Mouse (Mus musculus) heart, adult 2 months (tissue): Measurements from ENCODE around the gene Gabrb1. TPM values are rescaled to one million over a fixed set of nuclear protein-coding genes. Genes with fewer than 3 reads are reported as not detected.

ENCODE experiments used
- DNase-seq, 2 experiments: peaks; one replicate each; pipeline ENCODE4 v3.0.0; 2021
- H3K27ac ChIP-seq: fragments of 200-600 bp; 2 replicates; pipeline ENCODE4 v1.8.1; 2022
- H3K27me3 ChIP-seq: fragments of 200-500 bp; 2 replicates; pipeline ENCODE4 v1.6.1; 2012; ENCODE audit warnings: mild to moderate bottlenecking, low read length, inconsistent platforms, mixed read lengths; ENCODE audit not compliant: control insufficient read depth, insufficient read depth
- H3K36me3 ChIP-seq: fragments of 200-500 bp; 2 replicates; pipeline ENCODE4 v1.6.1; 2012; ENCODE audit warnings: low read length, inconsistent platforms; ENCODE audit not compliant: control insufficient read depth, insufficient read depth
- H3K4me1 ChIP-seq: fragments of 200-500 bp; 2 replicates; pipeline ENCODE4 v1.6.1; 2011; ENCODE audit warnings: low read length; ENCODE audit not compliant: control insufficient read depth, insufficient read depth
- H3K4me3 ChIP-seq: fragments of 200-600 bp; 2 replicates; pipeline ENCODE4 v1.8.1; 2022
- H3K79me2 ChIP-seq: fragments of 200-500 bp; replicated peaks from 2 replicates; pipeline ENCODE4 v1.6.1; 2012; ENCODE audit warnings: mild to moderate bottlenecking, inconsistent platforms, low read length, moderate library complexity, mixed read lengths; ENCODE audit not compliant: control insufficient read depth, insufficient read depth
- H3K9ac ChIP-seq: fragments of 200-500 bp; 2 replicates; pipeline ENCODE4 v1.6.1; 2012; ENCODE audit warnings: low read depth, mild to moderate bottlenecking, control low read depth, inconsistent platforms, low read length, mixed read lengths
- CTCF ChIP-seq: fragments of 200-600 bp; IDR thresholded peaks from 2 replicates; pipeline ENCODE4 v1.8.1; 2022; ENCODE audit warnings: antibody characterized with exemption, mild to moderate bottlenecking, moderate library complexity
- EP300 ChIP-seq: fragments of 200-500 bp; IDR thresholded peaks from 2 replicates; pipeline ENCODE4 v1.6.1; 2011; ENCODE audit warnings: low read depth, low read length, control low read depth; ENCODE audit not compliant: insufficient read depth
- POLR2A ChIP-seq: fragments of 200-500 bp; IDR thresholded peaks from 2 replicates; pipeline ENCODE4 v1.6.1; 2011; ENCODE audit warnings: mild to moderate bottlenecking, low read depth, low read length, control low read depth; ENCODE audit not compliant: insufficient read depth
- WGBS: fragments of 180-500 bp; shearing (Covaris S2); methylation state at CpG from one replicate; pipeline ENCODE4 v1.1.7; 2018; 5-methylcytosine and 5-hydroxymethylcytosine counted together
- intact Hi-C: fragments of 180-260 bp; cut with DNase I; formaldehyde crosslinking; loops from one replicate; pipeline ENCODE4 v1.15.1; 2025
- long read RNA-seq: library from polyadenylated mRNA; stranded (forward); transcript quantifications from one replicate; pipeline ENCODE4 v2.0.0, GENCODE M21; 2021
- polyA plus RNA-seq: library from polyadenylated mRNA; depleted of rRNA; stranded (reverse); fragments of >200 nt; gene quantifications from 2 replicates; pipeline ENCODE4 v1.2.3, GENCODE M21; 2012; rRNA removed
- total RNA-seq, 2 experiments: library from RNA; stranded (reverse); gene quantifications; 2 replicates each; pipeline ENCODE4 v1.2.3; 2021

Gene Gabrb1
- total RNA-seq (not detected), polyA plus RNA-seq (not detected in 2 replicates)
- long read RNA-seq = 0 reads

- intact Hi-C loops = no loop called here
- H3K9ac ChIP-seq = no peak within 1 kb of the TSS
- H3K27me3 ChIP-seq = no peaks in the 10 kb centered on the region; the same call in 1 of the 2 replicates
- DNase-seq = peak in 1 of 2 experiments; percentile 21
- no peaks in the 10 kb centered on the region for H3K36me3 ChIP-seq
- WGBS = under 1% methylated on average over 49 of the region's 49 CpGs
- no peaks in the 10 kb centered on the region for H3K79me2 ChIP-seq
- no peaks in the 10 kb centered on the region for H3K4me1 ChIP-seq
- H3K4me3 ChIP-seq = peak within 1 kb of the TSS; percentile 45
- TF ChIP-seq CTCF = no peak
- H3K27ac ChIP-seq = no peak within 1 kb of the TSS
Measured at GRCm38 (mm10) chr5:71657482-71658114, at the start of gene Gabrb1. Gene Gabrb1 (plus strand): TSS chr5:71658113.

- H3K4me3 ChIP-seq = no peak overlapping the region
- no peaks in the 10 kb centered on the region for H3K27me3 ChIP-seq
- intact Hi-C loops = no loop called here
- 81% methylated on average over 1 of the region's 1 CpGs for WGBS
- H3K36me3 ChIP-seq = no peaks in the 10 kb centered on the region
- H3K27ac ChIP-seq = no peak overlapping the region
- no peak overlapping the region for H3K9ac ChIP-seq
- no peak for DNase-seq
- no peak for TF ChIP-seq POLR2A
- no peak for TF ChIP-seq CTCF
- no peak for TF ChIP-seq EP300
- no peaks in the 10 kb centered on the region for H3K4me1 ChIP-seq
- no peaks in the 10 kb centered on the region for H3K79me2 ChIP-seq
Measured at GRCm38 (mm10) chr5:71608735-71609134, 49.2 kb upstream of the Gabrb1 start.

- TF ChIP-seq POLR2A = no peak
- no peak for TF ChIP-seq EP300
- no peak for TF ChIP-seq CTCF
- 88% methylated on average over 1 of the region's 1 CpGs for WGBS
- H3K27me3 ChIP-seq = no peaks in the 10 kb centered on the region
- no peaks in the 10 kb centered on the region for H3K36me3 ChIP-seq
- H3K9ac ChIP-seq = no peak overlapping the region
- H3K27ac ChIP-seq = no peak overlapping the region
- H3K4me3 ChIP-seq = no peak overlapping the region
- intact Hi-C loops = no loop called here
- no peaks in the 10 kb centered on the region for H3K79me2 ChIP-seq
- DNase-seq = no peak
- H3K4me1 ChIP-seq = no peaks in the 10 kb centered on the region
Measured at GRCm38 (mm10) chr5:71614311-71614710, 43.6 kb upstream of the Gabrb1 start.

- intact Hi-C loops = no loop called here
- Histone ChIP-seq H3K4me3 (no peak overlapping the region), H3K9ac (no peak overlapping the region), H3K4me1 (no peaks in the 10 kb centered on the region), H3K27me3 (no peaks in the 10 kb centered on the region), H3K27ac (no peak overlapping the region), H3K36me3 (no peaks in the 10 kb centered on the region), H3K79me2 (no peaks in the 10 kb centered on the region)
- WGBS = 42% methylated on average over 4 of the region's 4 CpGs
- DNase-seq = no peak
- no peak for TF ChIP-seq CTCF
- TF ChIP-seq POLR2A = no peak
- no peak for TF ChIP-seq EP300
Measured at GRCm38 (mm10) chr5:71616734-71617133, 41.2 kb upstream of the Gabrb1 start.

DNA sequence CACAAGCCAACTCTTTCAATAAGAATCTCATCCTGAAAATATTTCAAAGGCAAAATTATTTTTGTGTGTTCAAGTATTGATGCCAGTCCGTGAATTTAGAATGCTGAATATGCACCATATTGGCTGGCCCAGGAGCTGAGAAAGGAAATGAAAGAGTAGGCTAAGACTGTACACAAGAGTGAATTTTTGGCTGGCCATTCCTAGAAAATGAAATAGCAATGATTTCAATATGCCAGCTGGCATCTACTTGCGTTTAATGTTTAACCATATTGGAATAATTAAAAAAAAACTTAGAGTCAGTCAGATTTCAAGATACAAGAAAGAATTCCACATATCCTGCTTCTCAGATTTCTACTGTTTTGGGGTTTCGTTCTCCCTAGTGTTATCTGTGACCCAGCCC is 30.1 kb upstream of the Gabrb1 start:
- no peak overlapping the region for H3K9ac ChIP-seq
- intact Hi-C loops = no loop called here
- H3K79me2 ChIP-seq = no peaks in the 10 kb centered on the region
- H3K4me3 ChIP-seq = no peak overlapping the region
- H3K27ac ChIP-seq = no peak overlapping the region
- no peaks in the 10 kb centered on the region for H3K36me3 ChIP-seq
- DNase-seq = no peak
- H3K4me1 ChIP-seq = no peaks in the 10 kb centered on the region
- 81% methylated on average over 3 of the region's 3 CpGs for WGBS
- no peak for TF ChIP-seq CTCF
- no peaks in the 10 kb centered on the region for H3K27me3 ChIP-seq

DNA sequence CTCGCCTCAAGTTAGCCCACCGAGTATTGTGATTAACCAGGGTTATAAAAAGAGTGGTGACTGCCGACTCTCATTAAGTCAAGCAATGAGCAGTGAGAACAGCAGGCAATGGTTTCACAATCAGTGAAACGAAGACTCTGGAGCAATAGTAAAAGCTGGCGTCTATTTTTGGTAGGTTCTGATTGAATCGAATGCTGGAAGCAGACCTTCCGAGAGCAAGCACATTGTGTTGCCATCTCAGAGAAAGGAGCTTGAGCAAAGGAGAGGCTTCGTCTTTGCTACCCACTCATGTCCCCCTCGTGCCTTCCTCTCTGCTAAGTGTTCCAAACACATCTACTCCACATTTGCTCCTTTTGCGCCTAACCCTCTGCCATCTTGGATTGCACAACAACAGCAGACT is 18.1 kb upstream of the Gabrb1 start:
- DNase-seq = no peak
- intact Hi-C loops = no loop called here
- H3K9ac ChIP-seq = no peak overlapping the region
- H3K79me2 ChIP-seq = no peaks in the 10 kb centered on the region
- H3K27ac ChIP-seq = no peak overlapping the region
- no peaks in the 10 kb centered on the region for H3K27me3 ChIP-seq
- no peaks in the 10 kb centered on the region for H3K36me3 ChIP-seq
- 79% methylated on average over 10 of the region's 10 CpGs for WGBS
- TF ChIP-seq POLR2A = no peak
- TF ChIP-seq CTCF = no peak
- TF ChIP-seq EP300 = no peak
- no peaks in the 10 kb centered on the region for H3K4me1 ChIP-seq
- H3K4me3 ChIP-seq = no peak overlapping the region
